In genomic region chr19:55127072-55127718, GRCm38 (mm10) we compare ENCODE assay signal across 8 mouse cellular contexts. TPM values are rescaled to one million over a fixed set of nuclear protein-coding genes. Genes with fewer than 3 reads are reported as not detected.
DNase-seq lines count a peak whose midpoint lies in the region; ATAC-seq and TF ChIP-seq lines count a peak whose summit lies in the region.

Gpam (minus strand) TSS chr19:55127238.

- no peak for TF ChIP-seq POLR2A in myocyte (IDR thresholded peaks at IDR 0.05; ENCODE audit: insufficient read length, low read depth)

- no peaks in the 10 kb centered on the region for H3K27me3 ChIP-seq in forebrain, embryonic 16.5 days (replicated peaks; ENCODE audit: control insufficient read depth, insufficient read depth, low read length)
- H3K27me3 ChIP-seq in hindbrain, embryonic 15.5 days = no peaks in the 10 kb centered on the region
- H3K27me3 ChIP-seq in limb, embryonic 13.5 days = no peaks in the 10 kb centered on the region
- no peaks in the 10 kb centered on the region for H3K27me3 ChIP-seq in myocyte (ENCODE audit: control insufficient read depth, insufficient read depth, insufficient read length)

- no peak within 1 kb of the TSS for H3K4me2 ChIP-seq in forebrain, embryonic 16.5 days (ENCODE audit: low read length)
- no peak within 1 kb of the TSS for H3K4me2 ChIP-seq in hindbrain, embryonic 15.5 days
- H3K4me2 ChIP-seq in limb, embryonic 13.5 days (replicated peaks) = no peak within 1 kb of the TSS
- no peak within 1 kb of the TSS for H3K4me2 ChIP-seq in myocyte (ENCODE audit: low read depth)

- H3K36me3 ChIP-seq in forebrain, embryonic 16.5 days (ENCODE audit: control insufficient read depth, insufficient read depth) = no peaks in the 10 kb centered on the region
- H3K36me3 ChIP-seq in hindbrain, embryonic 15.5 days = no peaks in the 10 kb centered on the region
- H3K36me3 ChIP-seq in limb, embryonic 13.5 days = no peaks in the 10 kb centered on the region
- no peaks in the 10 kb centered on the region for H3K36me3 ChIP-seq in myocyte (ENCODE audit: control insufficient read depth, insufficient read depth)

- 53% methylated on average over 11 of the region's 11 CpGs for whole genome bisulfite sequencing in forebrain, embryonic 16.5 days
- WGBS in hindbrain, embryonic 15.5 days = 77% methylated on average over 11 of the region's 11 CpGs
- WGBS in limb, embryonic 13.5 days = 43% methylated on average over 11 of the region's 11 CpGs

- H3K4me1 ChIP-seq in forebrain, embryonic 16.5 days (replicated peaks; ENCODE audit: control insufficient read depth, insufficient read depth, low read length) = no peaks in the 10 kb centered on the region; the same call in 1 of the 2 replicates
- H3K4me1 ChIP-seq in hindbrain, embryonic 15.5 days (replicated peaks) = no peaks in the 10 kb centered on the region
- H3K4me1 ChIP-seq in limb, embryonic 13.5 days = peaks cover 17% of the 10 kb centered on the region

- no peak within 1 kb of the TSS for H3K27ac ChIP-seq in forebrain, embryonic 16.5 days (ENCODE audit: low read length)
- H3K27ac ChIP-seq in hindbrain, embryonic 15.5 days (replicated peaks) = no peak within 1 kb of the TSS
- no peak within 1 kb of the TSS for H3K27ac ChIP-seq in limb, embryonic 13.5 days

- ATAC-seq in forebrain, embryonic 16.5 days = no peak
- no peak for ATAC-seq in hindbrain, embryonic 15.5 days (ENCODE audit: low FRiP score, low read depth)
- no peak for ATAC-seq in limb, embryonic 13.5 days (ENCODE audit: low FRiP score, low read depth)

- no peaks in the 10 kb centered on the region for H3K79me2 ChIP-seq in myocyte (ENCODE audit: control insufficient read depth, insufficient read depth)

- no peak within 1 kb of the TSS for H3ac ChIP-seq in myocyte (ENCODE audit: control insufficient read depth, insufficient read length)

- no peak for DNase-seq in layer of hippocampus, adult 18-20 months (ENCODE audit: low spot score in 2 of 2)
- DNase-seq in layer of hippocampus, adult 11-12 months (ENCODE audit: low spot score) = no peak
- DNase-seq in natural killer cell, adult 2 months (ENCODE audit: low spot score in 2 of 2) = no peak
- no peak for DNase-seq in urinary bladder, postnatal 4 days (ENCODE audit: low spot score in 2 of 2)

- no peak within 1 kb of the TSS for H3K4me3 ChIP-seq in forebrain, embryonic 16.5 days (replicated peaks; ENCODE audit: low read length)
- H3K4me3 ChIP-seq in hindbrain, embryonic 15.5 days = no peak within 1 kb of the TSS
- no peak within 1 kb of the TSS for H3K4me3 ChIP-seq in limb, embryonic 13.5 days
- H3K4me3 ChIP-seq in myocyte = no peak within 1 kb of the TSS

- H3K9ac ChIP-seq in forebrain, embryonic 16.5 days (replicated peaks; ENCODE audit: low read depth, low read length) = no peak within 1 kb of the TSS
- no peak within 1 kb of the TSS for H3K9ac ChIP-seq in hindbrain, embryonic 15.5 days
- H3K9ac ChIP-seq in limb, embryonic 13.5 days = no peak within 1 kb of the TSS

- H3K9me3 ChIP-seq in forebrain, embryonic 16.5 days (ENCODE audit: control insufficient read depth, low read length) = no peaks in the 10 kb centered on the region
- H3K9me3 ChIP-seq in hindbrain, embryonic 15.5 days = no peaks in the 10 kb centered on the region
- H3K9me3 ChIP-seq in limb, embryonic 13.5 days = no peaks in the 10 kb centered on the region

TF ChIP-seq in myocyte, 11 proteins besides CTCF, POLR2A, EP300 and RAD21:
- no peak for TF ChIP-seq MYOG (IDR thresholded peaks at IDR 0.05; ENCODE audit: control insufficient read depth in 1 of 3, insufficient read depth in 1 of 3, insufficient read length in 2 of 3, low read depth in 2 of 3)
- no peak for TF ChIP-seq SRF (IDR thresholded peaks at IDR 0.05; ENCODE audit: control insufficient read depth, insufficient read length, low read depth)
- TF ChIP-seq CEBPB (IDR thresholded peaks at IDR 0.05; ENCODE audit: insufficient read depth, poor library complexity, severe bottlenecking) = no peak
- TF ChIP-seq POLR2AphosphoS2 (IDR thresholded peaks at IDR 0.05; ENCODE audit: insufficient read length, low read depth) = no peak
- TF ChIP-seq MAX (IDR thresholded peaks at IDR 0.05; ENCODE audit: low read depth) = no peak
- TF ChIP-seq TCF3 (IDR thresholded peaks at IDR 0.05; ENCODE audit: insufficient read length, low read depth) = no peak
- TF ChIP-seq TCF12 (IDR thresholded peaks at IDR 0.05; ENCODE audit: insufficient read depth, poor library complexity, severe bottlenecking) = no peak
- TF ChIP-seq E2F4 (IDR thresholded peaks at IDR 0.05; ENCODE audit: insufficient read depth) = no peak
- no peak for TF ChIP-seq MYOD1 (IDR thresholded peaks at IDR 0.05; ENCODE audit: control insufficient read depth in 1 of 3, insufficient read length in 2 of 3, low read depth in 2 of 3)
- TF ChIP-seq REST (IDR thresholded peaks at IDR 0.05; ENCODE audit: insufficient read depth, insufficient read length) = no peak

RNA-seq across cellular contexts. Expression of gene Gpam, which starts in this region (rescaled TPM):
- total RNA-seq in layer of hippocampus, adult 18-20 months (2021) = 10 to 100 TPM; 42.5 to 43.4 TPM
- polyA plus RNA-seq in forebrain, embryonic 16.5 days (2015; fragmentation: Nextera tagmentation; extraction: Ambion mirVana) = 24.7 and 27.9 TPM in 2 replicates
- 22.6 and 23.6 TPM in 2 replicates for polyA plus RNA-seq in hindbrain, embryonic 15.5 days (2015; fragmentation: Nextera tagmentation; extraction: Ambion mirVana)
- 13.8 and 15.4 TPM in 2 replicates for polyA plus RNA-seq in limb, embryonic 13.5 days (2015; fragmentation: Nextera tagmentation; extraction: Ambion mirVana)
- 18.1 TPM for polyA plus RNA-seq in myocyte (2012; fragmentation: generic; extraction: Trizol)
